Mouse (Mus musculus) lung, embryonic 15.5 days (tissue): ENCODE results near the gene Serpina5. TPM values are rescaled to one million over a fixed set of nuclear protein-coding genes. Genes with fewer than 3 reads are reported as not detected.

Experiments
- ATAC-seq: fragments of 200-750 bp; cut with Nextera tagmentation; 2 replicates; pipeline ENCODE4 v1.8.0; 2017; ENCODE audit warnings: moderate number of reproducible peaks, borderline replicate concordance; ENCODE audit not compliant: low FRiP score, low TSS enrichment; ENCODE audit errors: extremely low read depth
- H3K27ac ChIP-seq: fragments of 300-500 bp; sonication (generic); 2 replicates; pipeline ENCODE4 v1.5.1; 2015; ENCODE audit warnings: moderate library complexity, mild to moderate bottlenecking, inconsistent platforms
- H3K27me3 ChIP-seq: fragments of 300-500 bp; sonication (generic); 2 replicates; pipeline ENCODE4 v1.6.1; 2015; ENCODE audit warnings: inconsistent platforms
- H3K36me3 ChIP-seq: fragments of 300-500 bp; sonication (generic); 2 replicates; pipeline ENCODE4 v1.6.1; 2015; ENCODE audit warnings: inconsistent platforms
- H3K4me1 ChIP-seq: fragments of 300-500 bp; sonication (generic); 2 replicates; pipeline ENCODE4 v1.6.1; 2015; ENCODE audit warnings: inconsistent platforms
- H3K4me2 ChIP-seq: fragments of 300-500 bp; sonication (generic); 2 replicates; pipeline ENCODE4 v1.6.1; 2015; ENCODE audit warnings: inconsistent platforms, mild to moderate bottlenecking, moderate library complexity
- H3K4me3 ChIP-seq: fragments of 300-500 bp; sonication (generic); 2 replicates; pipeline ENCODE4 v1.5.1; 2015; ENCODE audit warnings: mild to moderate bottlenecking, inconsistent platforms
- H3K9ac ChIP-seq: fragments of 300-500 bp; sonication (generic); 2 replicates; pipeline ENCODE4 v1.6.1; 2015; ENCODE audit warnings: inconsistent platforms
- H3K9me3 ChIP-seq: fragments of 300-500 bp; sonication (generic); 2 replicates; pipeline ENCODE4 v1.6.1; 2016; ENCODE audit warnings: inconsistent platforms
- WGBS: fragments of 180-500 bp; shearing (Covaris S2); methylation state at CpG from one replicate; pipeline ENCODE4 v1.1.7; 2015; 5-methylcytosine and 5-hydroxymethylcytosine counted together
- polyA plus RNA-seq: library from polyadenylated mRNA; unstranded; fragments of >200 nt; fragmentation: Nextera tagmentation; extraction: Ambion mirVana; gene quantifications from 2 replicates; pipeline ENCODE4 v1.2.1, GENCODE M21; 2015

Gene Serpina5
- 0.06 TPM in 1 of 2 replicates, not detected in the other for polyA plus RNA-seq

DNA sequence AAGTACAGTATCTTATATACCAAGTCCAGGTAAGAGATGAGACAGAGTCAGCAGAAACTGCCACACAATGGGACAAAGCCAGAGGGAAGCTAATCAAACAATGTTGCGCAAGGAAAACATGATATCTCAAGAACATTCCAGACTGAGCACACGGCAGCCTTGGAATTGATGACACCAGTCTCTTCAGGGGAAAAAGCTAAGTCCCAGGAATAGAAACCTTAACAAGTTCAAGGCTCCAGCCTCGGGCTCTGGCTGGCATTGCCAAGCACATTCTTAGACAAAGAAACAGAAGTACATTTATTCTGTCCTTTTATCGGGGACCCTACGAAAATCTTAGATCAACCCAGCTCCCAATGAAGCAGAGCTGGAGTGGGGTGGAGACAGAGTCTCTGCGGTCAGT is at the start of gene Serpina5:
Gene Serpina5 (plus strand): TSS at position 346 of the 400 bp plus-strand sequence.
- Histone ChIP-seq H3K4me3 (no peak within 1 kb of the TSS), H3K9me3 (no peaks in the 10 kb centered on the region), H3K36me3 (no peaks in the 10 kb centered on the region), H3K4me1 (no peaks in the 10 kb centered on the region), H3K27me3 (no peaks in the 10 kb centered on the region), H3K27ac (no peak within 1 kb of the TSS), H3K9ac (no peak within 1 kb of the TSS), H3K4me2 (no peak within 1 kb of the TSS)
- 79% methylated on average over 6 of the region's 6 CpGs for WGBS
- ATAC-seq, result no peak

DNA sequence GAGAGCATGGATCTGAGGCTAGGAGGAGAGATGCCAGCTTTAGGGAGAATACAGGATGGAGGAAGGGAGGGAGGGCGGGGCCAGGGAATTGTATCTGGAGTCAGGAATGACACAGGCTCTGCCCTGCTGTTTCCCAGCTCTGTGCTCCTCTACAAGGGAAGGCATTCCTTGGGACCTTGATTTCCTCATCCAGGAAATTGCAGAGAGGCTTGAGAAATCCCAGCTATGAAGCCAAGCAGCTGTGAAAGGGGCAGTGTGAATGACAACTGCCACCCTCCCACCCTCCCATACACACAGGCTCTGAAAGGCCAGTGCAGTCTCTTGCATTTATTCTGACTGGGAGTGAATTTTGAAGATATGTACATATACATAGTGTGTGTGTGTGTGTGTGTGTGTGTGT is 46.9 kb upstream of the Serpina5 start:
- H3K27me3 ChIP-seq, result no peaks in the 10 kb centered on the region
- no peaks in the 10 kb centered on the region for H3K4me1 ChIP-seq
- no peaks in the 10 kb centered on the region for H3K36me3 ChIP-seq
- ATAC-seq, result peak; percentile 84
- whole genome bisulfite sequencing, result 55% methylated on average over 1 of the region's 1 CpGs
- H3K9ac ChIP-seq, result no peak overlapping the region
- H3K4me2 ChIP-seq, result no peak overlapping the region
- H3K27ac ChIP-seq, result no peak overlapping the region
- no peaks in the 10 kb centered on the region for H3K9me3 ChIP-seq
- no peak overlapping the region for H3K4me3 ChIP-seq

DNA sequence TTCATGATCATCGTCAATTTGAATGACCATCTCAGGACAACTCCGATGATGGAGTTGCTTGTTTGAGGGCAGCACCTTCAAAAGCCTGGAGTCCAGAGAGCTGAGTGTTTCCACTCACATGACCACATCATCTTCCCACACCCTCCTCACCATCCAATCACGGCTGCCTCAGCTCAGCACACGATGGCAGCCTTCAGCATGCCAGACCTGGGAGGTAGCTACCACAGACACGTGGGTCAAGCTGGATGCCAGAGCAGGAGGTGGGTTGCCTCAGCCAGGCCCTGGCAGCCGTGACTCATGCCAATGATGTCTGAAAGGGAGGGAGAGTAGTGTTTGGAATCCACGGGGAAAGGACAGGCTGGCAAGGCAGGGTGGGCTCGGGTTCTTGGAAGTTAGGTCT is 45.2 kb upstream of the Serpina5 start:
- H3K4me3 ChIP-seq, result no peak overlapping the region
- H3K27ac ChIP-seq, result no peak overlapping the region
- no peaks in the 10 kb centered on the region for H3K27me3 ChIP-seq
- H3K36me3 ChIP-seq, result no peaks in the 10 kb centered on the region
- H3K4me1 ChIP-seq, result no peaks in the 10 kb centered on the region
- no peak for ATAC-seq
- no peak overlapping the region for H3K9ac ChIP-seq
- no peaks in the 10 kb centered on the region for H3K9me3 ChIP-seq
- 70% methylated on average over 8 of the region's 8 CpGs for WGBS
- H3K4me2 ChIP-seq, result no peak overlapping the region

DNA sequence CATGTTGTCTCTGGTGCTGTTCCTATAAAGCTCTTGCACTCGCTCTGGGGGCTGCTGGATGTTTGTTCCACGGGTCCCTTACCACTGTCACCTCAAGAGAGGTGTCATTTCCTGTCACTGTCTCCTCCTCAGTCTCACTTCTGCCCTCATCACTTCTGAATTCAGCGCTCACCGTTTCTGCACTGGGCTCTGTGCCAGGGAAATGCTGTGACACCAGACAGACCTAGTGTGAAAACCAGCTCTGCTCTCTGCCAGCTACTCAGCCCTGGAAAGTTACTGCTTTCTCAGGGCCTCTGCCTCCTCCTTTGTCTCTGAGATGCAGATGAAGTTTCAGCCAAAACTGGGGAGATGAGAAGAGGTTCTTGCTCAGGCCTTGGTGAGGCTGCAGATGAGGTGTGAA is 43.9 kb upstream of the Serpina5 start:
- WGBS, result 23% methylated on average over 4 of the region's 4 CpGs
- Histone ChIP-seq H3K4me2 (no peak overlapping the region), H3K4me3 (no peak overlapping the region), H3K27me3 (no peaks in the 10 kb centered on the region), H3K9me3 (no peaks in the 10 kb centered on the region), H3K27ac (no peak overlapping the region), H3K9ac (no peak overlapping the region), H3K4me1 (no peaks in the 10 kb centered on the region), H3K36me3 (no peaks in the 10 kb centered on the region)
- no peak for ATAC-seq

DNA sequence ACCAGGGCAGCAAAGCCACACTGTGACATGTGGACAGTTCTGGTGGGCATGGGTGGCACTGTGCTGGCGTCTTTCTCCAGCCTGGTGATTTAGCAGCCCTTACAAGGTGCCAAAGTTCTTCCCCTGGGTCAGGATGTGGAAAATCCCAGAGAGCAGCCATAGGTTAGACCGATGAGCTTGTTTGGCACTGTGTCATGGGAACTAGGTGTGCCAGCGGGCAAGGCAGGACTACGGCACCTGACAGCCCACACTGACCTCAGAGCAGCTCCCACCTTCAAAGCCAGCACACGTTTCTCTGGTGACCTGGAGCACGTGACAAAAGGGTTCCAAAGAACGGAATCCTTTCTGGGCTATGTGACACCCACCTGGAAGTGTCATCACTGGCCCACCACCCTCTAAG is 43.4 kb upstream of the Serpina5 start:
- Histone ChIP-seq H3K4me3 (no peak overlapping the region), H3K4me1 (no peaks in the 10 kb centered on the region), H3K27ac (no peak overlapping the region), H3K9ac (no peak overlapping the region), H3K27me3 (no peaks in the 10 kb centered on the region), H3K4me2 (no peak overlapping the region), H3K9me3 (no peaks in the 10 kb centered on the region), H3K36me3 (no peaks in the 10 kb centered on the region)
- WGBS, result 72% methylated on average over 7 of the region's 7 CpGs
- no peak for ATAC-seq

DNA sequence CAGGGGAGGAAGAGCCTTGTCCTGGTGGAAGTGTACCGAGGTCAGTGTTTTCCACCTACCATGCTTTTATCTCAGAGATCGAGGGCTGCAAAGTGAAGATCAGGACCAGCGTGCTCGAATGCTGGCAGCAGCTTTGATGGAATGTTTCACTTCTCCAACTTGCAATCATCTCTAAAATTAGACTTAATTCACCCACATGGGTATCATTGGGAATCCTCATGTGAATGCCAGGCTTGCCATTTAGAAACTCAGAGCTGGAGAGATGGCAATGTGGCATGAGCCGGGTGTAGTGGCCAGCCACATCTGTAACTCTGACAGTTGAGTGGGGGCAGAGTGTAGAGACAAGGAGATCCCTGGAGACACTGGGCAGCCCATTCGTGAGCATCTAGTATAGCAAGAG is 40.8 kb upstream of the Serpina5 start:
- no peak overlapping the region for H3K27ac ChIP-seq
- H3K27me3 ChIP-seq, result no peaks in the 10 kb centered on the region
- no peak overlapping the region for H3K4me3 ChIP-seq
- no peak overlapping the region for H3K4me2 ChIP-seq
- H3K9me3 ChIP-seq, result no peaks in the 10 kb centered on the region
- no peaks in the 10 kb centered on the region for H3K4me1 ChIP-seq
- ATAC-seq, result no peak
- 75% methylated on average over 6 of the region's 6 CpGs for WGBS
- no peak overlapping the region for H3K9ac ChIP-seq
- H3K36me3 ChIP-seq, result no peaks in the 10 kb centered on the region

DNA sequence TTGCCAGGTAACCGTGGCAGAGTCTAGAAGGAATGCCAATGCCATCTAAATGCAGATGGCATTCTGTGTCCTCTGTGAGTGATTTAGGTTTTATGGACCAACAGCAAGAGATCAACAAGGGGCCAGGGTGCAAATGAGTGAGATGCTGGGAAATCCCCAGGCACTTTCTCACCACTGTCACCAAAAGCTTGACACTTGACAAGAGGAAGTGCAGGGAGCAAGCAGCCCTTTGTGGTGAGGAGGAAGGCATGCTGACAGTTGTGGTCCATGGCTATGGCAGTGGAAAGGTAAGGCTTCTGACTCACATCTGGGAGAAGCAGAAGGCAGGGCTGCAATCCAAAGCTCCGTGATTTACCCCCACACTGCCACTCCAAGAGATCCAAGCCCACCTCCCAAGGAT is 39.1 kb upstream of the Serpina5 start:
- Histone ChIP-seq H3K4me2 (no peak overlapping the region), H3K9me3 (no peaks in the 10 kb centered on the region), H3K4me3 (no peak overlapping the region), H3K4me1 (no peaks in the 10 kb centered on the region), H3K36me3 (no peaks in the 10 kb centered on the region), H3K9ac (no peak overlapping the region), H3K27me3 (no peaks in the 10 kb centered on the region), H3K27ac (no peak overlapping the region)
- no peak for ATAC-seq
- WGBS, result 53% methylated on average over 2 of the region's 2 CpGs

DNA sequence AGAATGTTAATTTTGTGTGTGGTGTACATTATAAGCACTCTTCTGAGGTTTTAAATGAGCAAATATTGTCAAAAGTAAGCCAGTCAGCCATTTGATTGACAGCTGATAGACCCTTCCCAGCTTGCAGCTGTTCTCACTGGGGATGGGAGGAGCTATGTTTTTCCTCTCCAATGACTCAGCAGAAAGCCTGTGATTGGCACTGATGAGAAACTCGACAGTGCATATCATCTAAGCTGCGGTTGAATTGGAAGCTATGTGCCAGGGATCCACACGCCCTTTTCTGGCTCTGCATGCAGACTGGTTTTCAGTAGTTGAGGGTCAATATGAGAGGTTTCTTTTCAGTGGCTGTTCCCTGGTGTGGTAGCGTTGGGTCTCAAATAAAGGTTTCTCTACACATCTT is 36.4 kb upstream of the Serpina5 start:
- Histone ChIP-seq H3K9me3 (no peaks in the 10 kb centered on the region), H3K36me3 (no peaks in the 10 kb centered on the region), H3K9ac (no peak overlapping the region), H3K4me2 (no peak overlapping the region), H3K27ac (no peak overlapping the region), H3K4me1 (no peaks in the 10 kb centered on the region), H3K27me3 (no peaks in the 10 kb centered on the region), H3K4me3 (no peak overlapping the region)
- ATAC-seq, result no peak
- WGBS, result 51% methylated on average over 4 of the region's 4 CpGs

DNA sequence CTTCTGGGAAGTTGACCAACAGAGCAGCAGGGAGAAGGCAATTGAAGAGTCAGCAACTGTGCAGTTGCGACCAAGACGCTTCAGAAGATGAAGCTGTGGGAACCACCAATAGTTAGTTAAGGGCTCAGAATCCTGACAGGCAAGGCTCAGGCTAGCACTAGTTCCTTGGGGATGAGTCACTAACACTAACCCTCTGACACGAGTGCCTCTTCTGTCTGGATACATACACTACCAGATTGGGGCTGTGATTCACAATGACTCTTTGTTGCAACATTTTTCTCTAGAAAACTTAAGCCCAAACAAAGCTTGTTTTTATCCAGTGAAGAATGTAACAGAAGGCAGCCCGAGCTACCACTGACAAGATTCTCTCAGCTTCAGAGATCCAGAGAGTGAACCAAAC is 35.9 kb upstream of the Serpina5 start:
- Histone ChIP-seq H3K9me3 (no peaks in the 10 kb centered on the region), H3K27me3 (no peaks in the 10 kb centered on the region), H3K9ac (no peak overlapping the region), H3K4me3 (no peak overlapping the region), H3K36me3 (no peaks in the 10 kb centered on the region), H3K4me1 (no peaks in the 10 kb centered on the region), H3K4me2 (no peak overlapping the region), H3K27ac (no peak overlapping the region)
- no peak for ATAC-seq
- 76% methylated on average over 4 of the region's 4 CpGs for WGBS

DNA sequence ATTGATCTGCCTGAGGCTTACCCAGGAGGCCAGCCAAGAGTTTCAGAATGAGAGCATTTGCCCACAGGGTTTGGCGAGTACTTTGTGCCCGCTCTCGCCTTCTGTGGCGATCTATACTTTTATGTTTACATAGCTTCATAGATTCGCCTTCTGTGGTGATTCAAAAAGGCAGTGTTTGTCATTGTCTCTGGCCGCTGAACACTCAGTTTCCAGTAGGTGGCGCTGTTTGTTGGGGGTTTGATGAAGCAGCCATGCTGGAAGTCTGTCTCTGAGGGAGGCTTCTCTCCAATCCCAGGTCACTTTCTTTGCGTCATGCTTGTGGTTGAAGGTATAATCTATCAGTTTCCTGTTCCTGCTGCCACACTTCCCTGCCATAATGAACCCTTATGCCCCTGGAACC is 34.7 kb upstream of the Serpina5 start:
- Histone ChIP-seq H3K4me1 (no peaks in the 10 kb centered on the region), H3K36me3 (no peaks in the 10 kb centered on the region), H3K9me3 (no peaks in the 10 kb centered on the region), H3K27me3 (no peaks in the 10 kb centered on the region), H3K4me2 (no peak overlapping the region), H3K9ac (no peak overlapping the region), H3K4me3 (no peak overlapping the region), H3K27ac (no peak overlapping the region)
- WGBS, result 20% methylated on average over 8 of the region's 8 CpGs
- ATAC-seq, result no peak

DNA sequence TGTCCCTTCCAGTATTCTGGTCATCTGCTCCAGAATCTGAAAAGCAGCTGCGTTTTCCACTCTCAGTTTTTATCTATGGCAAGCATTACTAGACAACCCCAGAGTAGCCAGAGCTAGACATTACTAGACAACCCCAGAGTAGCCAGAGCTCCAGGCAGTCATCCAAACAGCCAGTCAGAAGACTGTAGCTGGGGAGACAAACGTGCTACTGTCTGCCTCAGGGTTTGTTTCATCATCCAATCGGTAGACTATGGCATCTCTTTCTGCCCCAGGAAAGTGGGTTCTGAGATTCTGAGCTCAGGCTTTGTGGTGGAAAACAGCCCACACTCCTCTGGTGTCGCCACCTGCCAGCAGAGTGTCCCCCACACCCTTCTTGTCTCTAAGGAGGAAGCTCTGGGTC is 33.4 kb upstream of the Serpina5 start:
- peak overlapping the region; percentile 42 for H3K4me2 ChIP-seq
- H3K27ac ChIP-seq, result 0 out of 2 replicates have a peak overlapping the region, but pooled peaks have one; percentile 0
- H3K9me3 ChIP-seq, result no peaks in the 10 kb centered on the region
- no peaks in the 10 kb centered on the region for H3K27me3 ChIP-seq
- H3K4me3 ChIP-seq, result peak overlapping the region; percentile 22; the same call in 1 of the 2 replicates
- peak; percentile 79; the same call in 1 of the 2 replicates for ATAC-seq
- WGBS, result 20% methylated on average over 4 of the region's 4 CpGs
- no peak overlapping the region for H3K9ac ChIP-seq
- no peaks in the 10 kb centered on the region for H3K4me1 ChIP-seq
- no peaks in the 10 kb centered on the region for H3K36me3 ChIP-seq

DNA sequence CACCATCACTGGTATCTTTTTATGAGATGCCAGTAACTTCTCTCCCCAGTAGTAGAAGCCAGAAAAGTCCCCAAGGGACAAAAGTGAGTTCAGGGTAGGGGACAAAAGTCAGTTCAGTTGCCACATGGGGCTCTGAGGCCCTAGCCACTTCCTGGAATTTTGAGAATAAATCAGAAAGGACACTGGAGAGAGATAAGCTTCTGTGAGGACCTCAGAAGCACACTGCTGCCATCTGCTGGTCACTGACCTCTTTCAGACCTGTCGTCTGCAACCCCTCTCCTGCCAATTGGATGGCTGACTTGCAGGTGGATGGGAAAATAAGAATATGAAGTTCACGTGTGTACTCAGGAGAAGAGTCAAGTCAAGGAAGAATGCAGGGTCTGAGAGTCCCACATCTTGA is 31.3 kb upstream of the Serpina5 start:
- Histone ChIP-seq H3K9me3 (no peaks in the 10 kb centered on the region), H3K27me3 (no peaks in the 10 kb centered on the region), H3K4me2 (no peak overlapping the region), H3K27ac (no peak overlapping the region), H3K36me3 (no peaks in the 10 kb centered on the region), H3K4me3 (no peak overlapping the region), H3K9ac (no peak overlapping the region), H3K4me1 (no peaks in the 10 kb centered on the region)
- peak; percentile 23; the same call in 1 of the 2 replicates for ATAC-seq
- WGBS, result 8% methylated on average over 2 of the region's 2 CpGs

DNA sequence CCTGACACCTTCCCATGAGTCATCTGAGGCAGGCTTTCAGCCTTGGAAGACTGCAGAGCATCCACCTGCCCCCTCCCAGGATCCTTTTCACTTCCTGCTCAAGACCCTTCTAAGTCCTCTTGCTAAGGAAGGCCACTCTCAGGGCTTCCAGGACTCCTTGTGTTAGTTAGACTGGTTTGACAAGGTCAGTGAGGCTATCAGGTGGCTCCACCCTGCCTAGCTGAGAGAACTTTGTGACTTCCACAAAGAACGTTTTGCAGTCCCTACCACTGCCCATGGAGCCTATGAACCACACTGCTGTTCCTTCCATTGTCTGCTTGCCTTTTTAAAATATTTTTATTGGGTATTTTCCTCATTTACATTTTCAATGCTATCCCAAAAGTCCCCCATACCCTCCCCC is 29.2 kb upstream of the Serpina5 start:
- H3K27ac ChIP-seq, result no peak overlapping the region
- 14% methylated on average over 1 of the region's 1 CpGs for WGBS
- H3K4me2 ChIP-seq, result no peak overlapping the region
- no peaks in the 10 kb centered on the region for H3K36me3 ChIP-seq
- no peak overlapping the region for H3K4me3 ChIP-seq
- H3K9ac ChIP-seq, result no peak overlapping the region
- no peaks in the 10 kb centered on the region for H3K27me3 ChIP-seq
- no peak for ATAC-seq
- no peaks in the 10 kb centered on the region for H3K4me1 ChIP-seq
- H3K9me3 ChIP-seq, result no peaks in the 10 kb centered on the region
